Mouse (Mus musculus) forebrain, postnatal 0 days (tissue): Measurements from ENCODE around the gene Patz1. TPM values are rescaled to one million over a fixed set of nuclear protein-coding genes. Genes with fewer than 3 reads are reported as not detected.
A peak's percentile ranks its signal among the peaks of the same experiment; 100 is the strongest.

ENCODE experiments used
- ATAC-seq: fragments of 200-750 bp; cut with Nextera tagmentation; 2 replicates; pipeline ENCODE4 v1.8.0; 2017; ENCODE audit warnings: mild to moderate bottlenecking, moderate library complexity
- DNase-seq: peaks from one replicate; pipeline ENCODE4 v3.0.0-alpha.2; 2015
- H3K27ac ChIP-seq: fragments of 300-500 bp; sonication (generic); 2 replicates; pipeline ENCODE4 v1.5.1; 2014; ENCODE audit warnings: low read depth, mild to moderate bottlenecking, antibody characterized with exemption, low read length, moderate library complexity, mixed read lengths
- H3K27me3 ChIP-seq: fragments of 300-500 bp; sonication (generic); 2 replicates; pipeline ENCODE4 v1.6.1; 2014; ENCODE audit warnings: mild to moderate bottlenecking, low read length, mixed read lengths; ENCODE audit not compliant: insufficient read depth
- H3K36me3 ChIP-seq: fragments of 300-500 bp; sonication (generic); 2 replicates; pipeline ENCODE4 v1.6.1; 2014; ENCODE audit warnings: mild to moderate bottlenecking, moderate library complexity; ENCODE audit not compliant: insufficient read depth
- H3K4me1 ChIP-seq: fragments of 300-500 bp; sonication (generic); 2 replicates; pipeline ENCODE4 v1.6.1; 2014; ENCODE audit warnings: antibody characterized with exemption; ENCODE audit not compliant: insufficient read depth
- H3K4me2 ChIP-seq: fragments of 300-500 bp; sonication (generic); 2 replicates; pipeline ENCODE4 v1.6.1; 2014; ENCODE audit warnings: low read depth, mild to moderate bottlenecking, moderate library complexity
- H3K4me3 ChIP-seq: fragments of 300-500 bp; sonication (generic); 2 replicates; pipeline ENCODE4 v1.5.1; 2014; ENCODE audit warnings: low read depth, low read length, mixed read lengths
- H3K9ac ChIP-seq: fragments of 300-500 bp; sonication (generic); 2 replicates; pipeline ENCODE4 v1.6.1; 2014; ENCODE audit warnings: mild to moderate bottlenecking
- H3K9me3 ChIP-seq: fragments of 300-500 bp; sonication (generic); 2 replicates; pipeline ENCODE4 v1.6.1; 2016; ENCODE audit warnings: low read length
- CTCF ChIP-seq: sonication (generic); IDR thresholded peaks from 2 replicates; pipeline ENCODE4 v1.5.1; 2016; ENCODE audit warnings: antibody characterized with exemption, control low read depth, low read depth
- WGBS: fragments of 180-500 bp; shearing (Covaris S2); extraction: QIAGEN DNeasy Blood & Tissue Kit; methylation state at CpG from one replicate; pipeline ENCODE4 v1.1.7; 2014; 5-methylcytosine and 5-hydroxymethylcytosine counted together
- polyA plus RNA-seq: library from polyadenylated mRNA; unstranded; fragments of >200 nt; fragmentation: Nextera tagmentation; extraction: Ambion mirVana; gene quantifications from 2 replicates; pipeline ENCODE4 v1.2.1, GENCODE M21; 2015
- total RNA-seq: library from RNA; depleted of rRNA; stranded (reverse); fragments of >200 nt; gene quantifications from 2 replicates; pipeline ENCODE4 v1.2.3, GENCODE M21; 2014; rRNA removed

The Patz1 gene
- total and polyA plus RNA-seq, 2 experiments from 2014 or later = 43.0 to 70.7 TPM

DNA sequence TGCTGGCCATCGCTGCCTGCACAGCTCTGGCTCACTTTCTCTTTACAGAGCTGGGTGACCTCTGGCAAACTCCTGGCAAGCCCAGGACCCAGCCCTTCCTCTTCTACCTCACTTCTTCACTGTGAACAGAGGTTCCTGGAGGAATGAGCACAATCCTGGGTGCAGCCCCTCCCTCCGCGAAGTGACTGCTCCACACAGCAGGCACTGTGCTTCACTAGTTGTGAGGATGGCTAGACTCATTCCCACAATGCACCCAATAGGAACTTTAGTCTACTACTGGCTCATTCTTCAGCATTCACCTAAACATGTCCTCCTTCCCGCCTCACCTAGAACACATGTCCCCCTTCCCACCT lies 60.6 kb downstream of the Patz1 start:
- DNase-seq (no peak), ATAC-seq (no peak)
- Histone ChIP-seq H3K27me3 (no peaks in the 10 kb centered on the region), H3K9ac (no peak overlapping the region), H3K4me3 (no peak overlapping the region), H3K4me1 (no peaks in the 10 kb centered on the region), H3K27ac (no peak overlapping the region), H3K4me2 (no peak overlapping the region), H3K9me3 (no peaks in the 10 kb centered on the region), H3K36me3 (peaks cover 82% of the 10 kb centered on the region)
- no peak for TF ChIP-seq CTCF
- WGBS = 85% methylated on average over 4 of the region's 4 CpGs

DNA sequence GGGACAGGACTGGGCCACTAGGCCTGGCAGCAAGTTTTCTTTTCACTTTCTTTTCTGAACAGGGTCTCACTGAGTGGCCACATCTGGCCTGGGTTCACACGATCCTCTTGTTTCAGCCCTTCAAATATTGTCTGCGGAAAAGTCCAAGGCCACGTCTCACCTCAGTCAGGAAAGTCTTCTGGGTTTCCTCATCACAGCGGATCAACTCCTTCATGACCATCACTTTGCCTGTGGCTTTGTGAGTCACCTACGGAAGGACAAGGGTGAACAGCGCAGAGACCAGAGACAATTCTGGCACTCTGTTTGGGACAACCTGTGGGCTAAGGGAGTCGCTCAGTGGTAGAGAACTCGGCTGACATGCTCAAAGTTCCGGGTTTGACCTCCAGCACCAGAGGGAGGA lies 63.5 kb downstream of the Patz1 start:
- no peak for DNase-seq
- WGBS = 95% methylated on average over 9 of the region's 9 CpGs
- H3K4me1 ChIP-seq = no peaks in the 10 kb centered on the region
- peaks cover 73% of the 10 kb centered on the region for H3K36me3 ChIP-seq
- no peaks in the 10 kb centered on the region for H3K9me3 ChIP-seq
- no peak for ATAC-seq
- no peak overlapping the region for H3K4me2 ChIP-seq
- TF ChIP-seq CTCF = no peak
- H3K27me3 ChIP-seq = no peaks in the 10 kb centered on the region
- H3K27ac ChIP-seq = no peak overlapping the region
- H3K4me3 ChIP-seq = no peak overlapping the region
- no peak overlapping the region for H3K9ac ChIP-seq

DNA sequence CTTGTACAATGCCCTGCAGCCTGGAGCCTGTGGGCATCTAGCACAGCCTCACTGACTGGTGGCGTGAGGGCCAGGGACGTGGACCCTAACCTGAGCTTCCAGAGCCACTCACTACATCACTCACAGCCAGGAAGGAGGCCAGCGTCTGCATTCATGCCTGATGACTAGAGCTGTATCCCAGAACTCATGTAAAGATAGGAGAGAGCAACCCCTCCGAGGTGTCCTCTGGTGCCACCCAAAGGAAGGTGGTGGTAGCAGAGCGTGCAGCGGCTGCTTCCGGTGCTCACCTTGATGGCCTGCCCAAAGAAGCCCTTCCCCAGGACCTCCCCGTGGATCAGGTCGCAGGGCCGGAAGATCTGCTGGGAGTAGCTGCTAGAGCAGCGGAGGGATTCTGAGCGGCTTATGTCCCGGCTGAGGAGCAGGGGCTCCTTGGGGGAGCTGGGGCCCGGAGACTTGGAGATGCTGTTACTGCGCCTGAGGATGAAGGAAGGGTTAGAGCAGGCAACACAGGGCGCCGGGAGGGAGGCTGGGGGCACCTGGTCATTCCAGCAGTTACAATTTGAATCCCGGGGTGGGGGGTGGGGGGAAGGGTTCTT lies 64.4 kb downstream of the Patz1 start:
- 47% methylated on average over 18 of the region's 18 CpGs for WGBS
- Histone ChIP-seq H3K9me3 (no peaks in the 10 kb centered on the region), H3K36me3 (peaks cover 74% of the 10 kb centered on the region), H3K4me2 (no peak overlapping the region), H3K9ac (no peak overlapping the region), H3K27ac (no peak overlapping the region), H3K4me1 (no peaks in the 10 kb centered on the region), H3K4me3 (no peak overlapping the region), H3K27me3 (no peaks in the 10 kb centered on the region)
- ATAC-seq = no peak
- peak; percentile 45 for TF ChIP-seq CTCF
- no peak for DNase-seq

Other genes starting within 250 kb of the Patz1 start
- gene Sfi1, start 95.4 kb upstream of the Patz1 start, total RNA-seq = 17.7 and 22.8 TPM in 2 replicates
- gene Sfi1, start 95.4 kb upstream of the Patz1 start, polyA plus RNA-seq = 4.7 and 8.7 TPM in 2 replicates
- gene Eif4enif1, start 86.5 kb upstream of the Patz1 start, total RNA-seq = 55.6 and 79.4 TPM in 2 replicates
- 31.4 and 36.5 TPM in 2 replicates for gene Eif4enif1, start 86.5 kb upstream of the Patz1 start, polyA plus RNA-seq
- gene Drg1, start 22.5 kb upstream of the Patz1 start, total RNA-seq = 115 and 147 TPM in 2 replicates
- gene Drg1, start 22.5 kb upstream of the Patz1 start, polyA plus RNA-seq = 201 and 218 TPM in 2 replicates
- gene Pik3ip1, start 41.5 kb downstream of the Patz1 start, total RNA-seq = 36.2 and 47.8 TPM in 2 replicates
- gene Pik3ip1, start 41.5 kb downstream of the Patz1 start, polyA plus RNA-seq = 30.3 and 37.3 TPM in 2 replicates
- 148 and 173 TPM in 2 replicates for gene Limk2, start 120.3 kb downstream of the Patz1 start, total RNA-seq
- 87.7 and 98.6 TPM in 2 replicates for gene Limk2, start 120.3 kb downstream of the Patz1 start, polyA plus RNA-seq
- 35.9 and 38.8 TPM in 2 replicates for gene Rnf185, start 163.5 kb downstream of the Patz1 start, total RNA-seq
- gene Rnf185, start 163.5 kb downstream of the Patz1 start, polyA plus RNA-seq = 36.3 and 36.9 TPM in 2 replicates
- gene Pla2g3, start 199.4 kb downstream of the Patz1 start, total RNA-seq = 21.3 and 26.2 TPM in 2 replicates
- gene Pla2g3, start 199.4 kb downstream of the Patz1 start, polyA plus RNA-seq = 9.4 and 11.9 TPM in 2 replicates
- gene Inpp5j, start 215.9 kb downstream of the Patz1 start, total RNA-seq = 3.5 and 6.5 TPM in 2 replicates
- gene Inpp5j, start 215.9 kb downstream of the Patz1 start, polyA plus RNA-seq = 6.6 and 9.7 TPM in 2 replicates
- gene Selenom, start 225.8 kb downstream of the Patz1 start, total RNA-seq = 119 and 172 TPM in 2 replicates
- gene Selenom, start 225.8 kb downstream of the Patz1 start, polyA plus RNA-seq = 224 and 227 TPM in 2 replicates